Mouse (Mus musculus) activated CD4-positive, CD25-positive, alpha-beta regulatory T cell (primary cell): ENCODE data around the gene Pgam5. TPM values are rescaled to one million over a fixed set of nuclear protein-coding genes. Genes with fewer than 3 reads are reported as not detected.

ENCODE experiments used
- polyA plus RNA-seq, 2 experiments: library from polyadenylated mRNA; unstranded; fragments of 100-300 nt; shearing (Covaris generic); gene quantifications; one replicate each; pipeline ENCODE4 v1.2.1; 2017

The Pgam5 gene
- polyA plus RNA-seq, result 10 to 100 TPM; 52.1 to 68.5 TPM

GRCm38 (mm10) chr5:110269141-110270101, at the start of gene Pgam5:
Gene Pgam5, minus strand, starts transcription at chr5:110269913.

GRCm38 (mm10) chr5:110285770-110286445, 16.2 kb upstream of the Pgam5 start, which contains the start of the genes Pxmp2 and Pole:
Gene Pxmp2, minus strand, starts transcription at chr5:110286186.
Gene Pole, plus strand, starts transcription at chr5:110286306.

GRCm38 (mm10) chr5:110230780-110231461, 38.8 kb downstream of the Pgam5 start, which contains the start of gene Ankle2:
Gene Ankle2, plus strand, starts transcription at chr5:110231004.

Other genes starting within 250 kb of the Pgam5 start
- 10 to 100 TPM in 1 of 2 experiments, 1 to 10 TPM in 1; 9.2 to 11.5 TPM for gene Gm17655, start 197.4 kb downstream of the Pgam5 start, polyA plus RNA-seq
- gene Gm35315, start 175.5 kb downstream of the Pgam5 start, polyA plus RNA-seq, result 1 to 10 TPM; 2.2 TPM
- gene Plcxd1, start 169.9 kb downstream of the Pgam5 start, polyA plus RNA-seq, result 1 to 10 TPM; 3.0 to 3.3 TPM
- gene Gtpbp6, start 161.7 kb downstream of the Pgam5 start, polyA plus RNA-seq, result 10 to 100 TPM; 54.7 to 58.9 TPM
- 1 to 10 TPM; 3.8 TPM for gene Zfp605, start 159.8 kb downstream of the Pgam5 start, polyA plus RNA-seq
- gene Chfr, start 134.1 kb downstream of the Pgam5 start, polyA plus RNA-seq, result 10 to 100 TPM; 82.8 to 85.1 TPM
- gene Golga3, start 93.2 kb downstream of the Pgam5 start, polyA plus RNA-seq, result 10 to 100 TPM; 22.5 to 25.0 TPM
- gene Ankle2, start 38.9 kb downstream of the Pgam5 start, polyA plus RNA-seq, result 10 to 100 TPM; 42.5 to 44.7 TPM
- 1 to 10 TPM; 2.1 to 6.4 TPM for gene Pxmp2, start 16.3 kb upstream of the Pgam5 start, polyA plus RNA-seq
- gene Pole, start 16.4 kb upstream of the Pgam5 start, polyA plus RNA-seq, result 1 to 10 TPM; 5.5 to 8.0 TPM
- not detected for gene P2rx2, start 73.3 kb upstream of the Pgam5 start, polyA plus RNA-seq
- gene Lrcol1, start 74.8 kb upstream of the Pgam5 start, polyA plus RNA-seq, result not detected
- gene Fbrsl1, start 178.6 kb upstream of the Pgam5 start, polyA plus RNA-seq, result 10 to 100 TPM; 24.9 to 46.5 TPM